In genomic region chr4:46575509-46576284, GRCm38 (mm10) we compare ENCODE assay signal across 7 mouse cellular contexts. TPM values are rescaled to one million over a fixed set of nuclear protein-coding genes. Genes with fewer than 3 reads are reported as not detected.
DNase-seq lines count a peak whose midpoint lies in the region; ATAC-seq and TF ChIP-seq lines count a peak whose summit lies in the region.
"Not testable (repeated sequence)": the region's sequence is repeated elsewhere in the genome, so short reads cannot be mapped to it uniquely, and the experiment has no call there.

No protein-coding gene starts in this region.

- TF ChIP-seq EP300 in CH12.LX (IDR thresholded peaks at IDR 0.05; ENCODE audit: low read length); MEL (IDR thresholded peaks at IDR 0.05; ENCODE audit: low read depth in 1 of 2, low read length in 2 of 2): not testable (repeated sequence)

- TF ChIP-seq POLR2A in CH12.LX (IDR thresholded peaks at IDR 0.05; ENCODE audit: low read depth, low read length); MEL (IDR thresholded peaks at IDR 0.05; ENCODE audit: control insufficient read depth in 1 of 2, insufficient read depth in 1 of 2, low read depth in 1 of 2, low read length in 2 of 2, poor library complexity in 1 of 2): not testable (repeated sequence)

- peak overlapping the region in 1 of 3 experiments; percentile 34 for H3K4me3 ChIP-seq in CH12.LX (replicated peaks in 1 of 3; ENCODE audit: low read depth in 2 of 3, low read length in 2 of 3, poor library complexity in 1 of 3)
- not testable (repeated sequence) for H3K4me3 ChIP-seq in MEL (ENCODE audit: control insufficient read depth in 1 of 2, insufficient read depth in 1 of 2, low read depth in 2 of 2, low read length in 2 of 2)

- peaks cover 51% of the 10 kb centered on the region for H3K79me2 ChIP-seq in CH12.LX (replicated peaks; ENCODE audit: control insufficient read depth, extremely low read depth, insufficient read depth, poor library complexity, severe bottlenecking)
- H3K79me2 ChIP-seq in MEL (ENCODE audit: control insufficient read depth, insufficient read depth, low read length, poor library complexity) = not testable (repeated sequence)

- not testable (repeated sequence) for TF ChIP-seq RAD21 in CH12.LX (IDR thresholded peaks at IDR 0.05; ENCODE audit: low read depth, low read length); MEL (IDR thresholded peaks at IDR 0.05; ENCODE audit: low read depth, low read length)

- H3K36me3 ChIP-seq in CH12.LX (replicated peaks in 1 of 2; ENCODE audit: control insufficient read depth in 1 of 2, insufficient read depth in 1 of 2, low read length in 1 of 2) (peaks cover 17 to 20% of the 10 kb centered on the region in 2 experiments), MEL (ENCODE audit: control insufficient read depth in 1 of 2, insufficient read depth in 2 of 2, low read length in 2 of 2) (peaks cover 0 to 14% of the 10 kb centered on the region in 2 experiments; a peak in 2 of 4 replicates)

- not testable (repeated sequence) for H3K9me3 ChIP-seq in CH12.LX (replicated peaks; ENCODE audit: low read length); MEL (replicated peaks; ENCODE audit: insufficient read depth, low read length)

- in situ Hi-C loops in CH12.LX (cut with MboI; ENCODE audit: low pct_ligation_motif_present, low pct_unique_long_range_greater_than_20kb, low sequenced_read_pairs) = not testable (repeated sequence)

- peaks cover 23 to 34% of the 10 kb centered on the region in 2 experiments for H3K4me1 ChIP-seq in CH12.LX (ENCODE audit: control insufficient read depth in 1 of 2, insufficient read depth in 2 of 2)
- H3K4me1 ChIP-seq in MEL (ENCODE audit: control insufficient read depth in 1 of 2, insufficient read depth in 2 of 2, low read length in 2 of 2) = peaks cover 3 to 17% of the 10 kb centered on the region in 2 experiments; a peak in 3 of 4 replicates

- H3K27ac ChIP-seq in CH12.LX (ENCODE audit: insufficient read depth, low read depth) (peak overlapping the region; percentile 79), MEL (ENCODE audit: control insufficient read depth, low read depth, low read length) (0 out of 2 replicates have a peak overlapping the region, but pooled peaks have one; percentile 15)

- peak; percentile 55 for ATAC-seq in common myeloid progenitor, adult 5-6 weeks (replicated peaks; ENCODE audit: low read depth, poor library complexity, severe bottlenecking)
- peak; percentile 28; the same call in 1 of the 2 replicates for ATAC-seq in megakaryocyte, adult 5-6 weeks (ENCODE audit: poor library complexity, severe bottlenecking)

- TF ChIP-seq CTCF in CH12.LX (conservative IDR thresholded peaks at IDR 0.05 in 1 of 2, IDR thresholded peaks at IDR 0.05 in 1 of 2; ENCODE audit: low read depth in 2 of 2, low read length in 2 of 2); MEL (IDR thresholded peaks at IDR 0.05 in 2 of 3, conservative IDR thresholded peaks at IDR 0.05 in 1 of 3; ENCODE audit: control insufficient read depth in 1 of 3, insufficient read depth in 1 of 3, low read depth in 2 of 3, low read length in 3 of 3, poor library complexity in 1 of 3, severe bottlenecking in 1 of 3): not testable (repeated sequence)

- peak overlapping the region; percentile 64; the same call in 1 of the 2 replicates for H3K9ac ChIP-seq in CH12.LX (ENCODE audit: insufficient read depth, low read depth)
- H3K9ac ChIP-seq in MEL (ENCODE audit: control insufficient read depth, low read depth, low read length, poor library complexity, severe bottlenecking) = not testable (repeated sequence)

- H3K27me3 ChIP-seq in CH12.LX (replicated peaks); MEL (ENCODE audit: control insufficient read depth in 1 of 2, insufficient read depth in 2 of 2, low read length in 2 of 2): not testable (repeated sequence)

- H3K4me2 ChIP-seq in CH12.LX (ENCODE audit: insufficient read depth, low read depth, poor library complexity, severe bottlenecking) = peak overlapping the region; percentile 18; the same call in 1 of the 2 replicates

- DNase-seq in 416B (ENCODE audit: low read depth) = peak; percentile 58
- DNase-seq in CH12.LX (ENCODE audit: extremely low read depth); MEL (ENCODE audit: low read depth, low spot score): not testable (repeated sequence)
- peak; percentile 43 for DNase-seq in heart, adult 11 months
- peak; percentile 57 for DNase-seq in induced T-regulatory cell, adult 2 months (ENCODE audit: low read depth)

- dilution Hi-C loops in CH12.LX (cut with MboI; ENCODE audit: extremely low pct_ligation_motif_present, extremely low pct_unique_long_range_greater_than_20kb, low sequenced_read_pairs) = not testable (repeated sequence)

RNA-seq across cellular contexts. Expression of gene Coro2a, which starts 26.3 kb away (rescaled TPM):
- 71.4 and 129 TPM in 2 replicates for total RNA-seq in CH12.LX (2012; rRNA removed)
- total RNA-seq in CH12.LX (2014; rRNA removed) = 23.3 and 24.6 TPM in 2 replicates
- polyA plus RNA-seq in CH12.LX (2012; ENCODE audit: insufficient read length, low read depth) = 152 and 223 TPM in 2 replicates
- total RNA-seq in MEL (2012; rRNA removed) = 0.35 and 1.2 TPM in 2 replicates
- 1 to 10 TPM in 1 of 2 experiments, not detected in 1; 6.8 TPM for polyA plus RNA-seq in MEL (2012; ENCODE audit: insufficient read depth in 1 of 2, insufficient read length in 2 of 2, low read depth in 1 of 2, low replicate concordance in 2 of 2, missing spikeins in 1 of 2)
- total RNA-seq in common myeloid progenitor, adult 5-6 weeks (2017) = 47.3 and 61.3 TPM in 2 replicates
- 54.8 and 55.6 TPM in 2 replicates for total RNA-seq in megakaryocyte, adult 5-6 weeks (2015)
- 31.4 and 31.9 TPM in 2 replicates for total RNA-seq in megakaryocyte, adult 5-6 weeks (2017)

RNA-seq across cellular contexts. Expression of gene Trim14, which starts 39.8 kb away (rescaled TPM):
- 24.4 and 26.5 TPM in 2 replicates for total RNA-seq in CH12.LX (2012; rRNA removed)
- 11.6 and 13.8 TPM in 2 replicates for total RNA-seq in CH12.LX (2014; rRNA removed)
- 26.0 and 35.4 TPM in 2 replicates for polyA plus RNA-seq in CH12.LX (2012; ENCODE audit: insufficient read length, low read depth)
- 0.82 and 1.1 TPM in 2 replicates for total RNA-seq in MEL (2012; rRNA removed)
- polyA plus RNA-seq in MEL (2012; ENCODE audit: insufficient read depth in 1 of 2, insufficient read length in 2 of 2, low read depth in 1 of 2, low replicate concordance in 2 of 2, missing spikeins in 1 of 2) = 1 to 10 TPM in 1 of 2 experiments, not detected in 1; 5.1 TPM
- total RNA-seq in common myeloid progenitor, adult 5-6 weeks (2017) = 24.2 and 28.0 TPM in 2 replicates
- 9.7 and 13.3 TPM in 2 replicates for total RNA-seq in megakaryocyte, adult 5-6 weeks (2015)
- 26.8 and 42.5 TPM in 2 replicates for total RNA-seq in megakaryocyte, adult 5-6 weeks (2017)

Comparison
In these comparisons a context has a peak if more than half of its experiments do, and no peak if none do; other contexts are left out.
1. RNA of gene Coro2a, which starts 26.3 kb away (total RNA-seq): 23.3 to 129 TPM in CH12.LX, 47.3 to 61.3 TPM in common myeloid progenitor, adult 5-6 weeks and 31.4 to 55.6 TPM in megakaryocyte, adult 5-6 weeks; 0.35 to 1.2 TPM in MEL; every median in the first group is over 10 times any median in the second.